Mouse (Mus musculus) thymus, postnatal 0 days (tissue): ENCODE measurements around the gene Hnrnpf. TPM values are rescaled to one million over a fixed set of nuclear protein-coding genes. Genes with fewer than 3 reads are reported as not detected.

ENCODE experiments used
- microRNA-seq: library from miRNA; unstranded; fragments of <30 nt; microRNA quantifications from one replicate; pipeline ENCODE4, GENCODE M21; 2016; ENCODE audit warnings: borderline number of aligned reads
- polyA plus RNA-seq: library from polyadenylated mRNA; unstranded; fragments of >200 nt; fragmentation: Nextera tagmentation; extraction: Ambion mirVana; gene quantifications from 2 replicates; pipeline ENCODE4 v1.2.1, GENCODE M21; 2015

Hnrnpf gene
- polyA plus RNA-seq, 1 experiment from 2014 or later, result 1,040 TPM

Small RNAs within 50 kb of the gene (microRNA-seq; reads per million reads assigned to microRNA genes)
- gene Gm25535, result not detected

Other genes starting within 250 kb of the Hnrnpf start
- 74.3 and 80.9 TPM in 2 replicates for gene Zfp637, start 59.1 kb upstream of the Hnrnpf start, polyA plus RNA-seq
- gene Zfp239, start 38.2 kb upstream of the Hnrnpf start, polyA plus RNA-seq, result 6.3 and 7.0 TPM in 2 replicates
- gene Fxyd4, start 37.4 kb downstream of the Hnrnpf start, polyA plus RNA-seq, result 2.3 TPM in 2 replicates
- gene Rasgef1a, start 111.1 kb downstream of the Hnrnpf start, polyA plus RNA-seq, result 0.18 and 0.39 TPM in 2 replicates
- gene Csgalnact2, start 238.8 kb downstream of the Hnrnpf start, polyA plus RNA-seq, result 13.4 and 14.9 TPM in 2 replicates